Mouse (Mus musculus) CH12F3 (cell line): Measurements from ENCODE around the gene Kdm4b.

Experiments
- in situ Hi-C: fragments of 300-500 bp; cut with MboI; formaldehyde crosslinking; loops from 2 replicates; pipeline ENCODE4 v1.14.3; 2020; ENCODE audit warnings: low sequenced_read_pairs

Gene Kdm4b

DNA sequence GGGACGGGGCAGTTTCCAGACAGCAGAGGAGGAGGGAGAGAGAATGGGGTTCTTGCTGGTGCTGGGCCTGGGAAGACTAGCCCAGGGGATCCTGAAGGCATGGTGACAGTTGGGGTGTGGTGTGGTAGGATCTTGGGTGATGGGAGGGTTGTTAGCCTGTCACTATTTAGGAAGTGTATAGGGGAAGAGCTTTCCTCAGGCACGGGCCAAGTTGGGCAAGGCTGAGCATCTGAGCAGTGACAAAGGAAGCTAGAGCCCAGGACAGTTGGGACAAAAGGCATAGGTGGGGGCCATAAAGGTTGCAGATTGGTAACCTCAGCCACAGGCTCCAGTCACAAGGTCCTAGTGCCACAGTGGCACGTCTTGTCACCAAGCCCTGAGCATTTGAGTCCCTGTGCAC lies 17.6 kb downstream of the Kdm4b start:
- in situ Hi-C loops, result no loop called here

DNA sequence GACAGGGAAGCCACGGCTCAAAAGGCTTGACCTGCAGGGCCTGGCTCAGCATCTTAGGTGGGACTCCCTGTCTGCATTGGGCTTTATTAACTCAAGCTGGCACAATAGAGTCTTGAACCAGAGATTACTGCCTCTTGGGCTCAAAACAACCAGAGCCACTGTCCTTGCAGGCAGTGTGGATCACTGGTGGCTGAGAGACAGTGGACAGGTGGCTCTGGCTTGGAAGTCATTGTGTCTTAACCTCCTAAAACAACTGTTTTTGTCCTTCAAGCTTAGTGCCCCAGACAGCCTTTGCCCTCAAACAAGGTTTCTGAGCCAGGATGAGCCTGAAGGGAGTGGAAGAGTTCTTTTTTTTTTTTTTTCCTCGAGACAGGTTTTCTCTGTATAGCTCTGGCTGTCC lies 19.5 kb downstream of the Kdm4b start:
- in situ Hi-C loops, result no loop called here

DNA sequence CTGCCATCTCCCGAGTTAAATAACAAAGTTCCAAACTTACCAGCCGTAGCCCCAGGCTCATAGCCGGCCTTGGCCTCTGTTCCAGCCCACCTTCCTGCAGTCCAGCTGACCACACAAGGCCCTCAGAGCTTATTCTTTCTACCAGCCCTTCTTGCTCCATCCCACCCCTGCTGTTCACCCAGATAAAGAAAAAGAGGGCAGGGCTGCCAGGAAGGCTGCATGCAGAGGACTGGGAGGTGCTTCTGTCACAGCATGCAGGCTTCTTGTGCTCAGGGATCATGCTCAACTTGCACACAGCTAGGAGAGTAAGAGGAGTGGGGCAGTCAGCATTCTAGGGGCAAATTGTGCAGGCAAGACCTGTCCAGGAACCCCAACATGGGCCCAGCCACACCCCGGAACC lies 22.3 kb downstream of the Kdm4b start:
- in situ Hi-C loops, result no loop called here

DNA sequence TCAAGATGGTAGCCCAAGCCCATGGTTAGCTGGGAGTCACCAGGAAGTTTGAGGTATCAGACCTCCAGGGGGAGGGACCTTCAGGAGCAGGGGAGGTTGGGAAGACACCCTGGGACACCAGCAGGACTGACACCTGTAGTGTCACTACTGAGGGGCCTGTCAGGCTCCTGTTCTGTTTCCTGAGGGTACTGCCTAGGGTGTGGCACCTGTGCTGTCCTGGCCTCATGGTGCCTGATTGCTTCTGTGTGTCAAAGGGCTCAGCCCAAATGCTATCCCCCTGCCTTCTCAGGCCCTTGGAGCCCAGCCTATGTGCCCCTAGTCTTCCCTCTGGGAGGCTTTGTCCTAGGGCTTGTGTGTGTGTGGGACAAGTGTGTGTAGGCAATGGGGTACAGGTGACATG lies 22.7 kb downstream of the Kdm4b start:
- in situ Hi-C loops, result no loop called here

DNA sequence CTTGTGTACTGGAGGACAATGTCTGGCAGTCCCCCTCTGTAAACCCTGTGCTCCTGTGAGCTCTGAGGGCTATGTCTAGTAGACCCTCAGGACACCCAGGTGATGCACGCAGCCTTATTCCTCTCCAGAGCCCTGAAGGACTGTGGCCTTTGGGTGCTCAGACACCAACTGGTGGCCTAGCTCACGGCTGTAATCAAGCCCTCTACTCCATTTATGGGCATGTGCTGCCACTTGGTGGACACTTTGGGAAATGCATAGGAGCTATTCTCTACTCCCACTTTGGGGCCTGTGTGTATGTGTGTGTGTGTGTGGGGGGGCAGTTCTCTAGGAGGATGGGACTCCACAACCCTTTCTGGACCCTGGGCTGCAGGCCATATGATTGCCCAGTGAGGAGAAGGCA lies 24.8 kb downstream of the Kdm4b start:
- in situ Hi-C loops, result loop anchor here (10.0 kb wide), 1 partner anchor 314 kb away; no protein-coding TSS in a partner anchor

DNA sequence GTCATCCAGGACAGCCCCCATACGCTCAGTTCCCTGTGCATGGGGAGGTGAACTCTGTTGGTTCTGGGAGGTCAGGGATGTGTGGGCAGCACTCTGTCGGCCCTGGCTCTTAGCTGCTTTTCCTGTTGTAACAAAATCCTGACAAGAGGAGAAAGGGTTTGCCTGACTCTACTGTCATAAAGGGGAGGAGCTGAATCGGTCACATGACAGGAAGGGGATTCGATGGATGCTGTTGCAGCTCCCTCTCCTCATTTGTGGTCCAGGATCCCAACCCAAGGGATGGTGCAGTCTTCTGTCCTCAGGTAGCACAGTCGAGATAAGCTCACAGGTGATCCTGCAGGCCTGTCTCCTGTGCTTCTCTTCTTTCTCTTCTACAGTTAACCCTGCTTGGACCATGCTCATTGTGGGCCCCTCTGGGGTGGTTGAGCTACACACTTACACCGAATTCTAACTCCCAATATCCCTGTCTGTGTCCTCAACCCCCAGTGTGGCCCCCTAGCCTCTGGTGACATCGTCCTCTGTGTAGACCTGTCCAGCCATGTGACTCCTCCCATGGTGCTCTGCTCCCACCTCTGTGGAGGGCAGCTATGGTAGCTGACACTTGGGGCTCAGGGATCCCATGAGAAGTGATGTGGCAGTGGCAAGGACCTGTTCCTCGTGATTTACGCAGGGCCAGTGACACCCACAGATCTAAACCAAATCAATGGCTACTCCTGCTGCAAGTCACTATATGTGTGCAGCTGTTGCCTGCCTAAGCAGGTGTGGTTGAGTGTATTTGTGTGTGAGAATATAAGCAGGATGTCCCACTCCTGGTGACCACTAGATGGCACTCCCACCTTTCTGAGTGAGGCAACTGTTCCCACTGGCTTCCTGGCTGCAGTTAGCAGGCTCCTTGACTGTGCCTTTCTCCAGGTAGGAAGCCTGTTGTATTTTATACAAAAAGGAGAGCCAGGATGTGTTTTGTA lies 31.3 kb downstream of the Kdm4b start:
- in situ Hi-C loops, result loop anchor here (5.0 to 10.0 kb wide), 2 partner anchors 200 to 308 kb away; no protein-coding TSS in a partner anchor

DNA sequence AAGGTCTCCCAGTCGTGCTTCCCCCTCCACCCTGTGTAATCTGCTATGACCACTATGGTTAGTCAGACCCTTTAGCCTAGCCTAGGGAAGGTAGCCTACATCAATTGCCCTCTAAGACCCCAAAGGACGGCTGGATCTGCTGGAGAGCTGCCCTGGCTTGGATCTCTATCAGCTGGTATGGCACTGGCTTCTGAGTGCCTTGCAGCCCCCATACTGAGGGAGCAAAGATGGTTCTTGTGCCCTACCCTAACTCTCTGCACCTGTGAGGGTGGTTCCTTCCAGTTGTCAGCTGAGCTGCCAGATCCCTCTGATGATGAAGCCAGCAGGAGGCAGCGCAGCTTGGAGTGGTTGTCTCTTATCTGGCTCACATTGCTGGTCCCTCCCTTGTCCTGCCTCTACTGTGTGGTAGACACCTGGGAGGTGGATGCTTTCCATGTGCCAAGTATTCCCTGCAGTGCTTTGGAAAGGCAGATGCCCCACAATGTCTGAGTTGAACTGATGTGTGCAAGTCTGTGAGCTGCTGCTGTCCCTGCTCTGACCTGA lies 33.4 kb downstream of the Kdm4b start:
- in situ Hi-C loops, result loop anchor here (5.0 to 10.0 kb wide), 2 partner anchors 198 to 306 kb away; no protein-coding TSS in a partner anchor

DNA sequence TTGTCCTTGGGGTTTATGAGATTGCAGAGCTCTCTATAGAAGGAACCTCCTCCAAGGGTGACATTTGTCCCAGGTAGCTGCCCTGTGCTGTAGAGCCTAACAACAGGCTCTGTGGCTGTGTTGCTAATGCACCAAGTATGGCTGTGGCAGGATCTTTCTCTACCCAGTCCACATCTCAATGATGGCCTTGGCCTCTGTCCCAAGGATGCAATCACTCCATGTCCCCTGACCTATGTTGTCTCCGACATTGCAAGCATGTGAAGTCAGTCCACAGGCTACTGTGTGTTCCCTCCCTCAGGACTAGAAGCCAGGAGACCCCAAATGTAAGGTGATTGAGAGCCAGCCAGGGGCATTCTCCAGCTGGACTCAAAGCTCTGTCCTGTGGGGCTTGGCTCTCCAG lies 34.0 kb downstream of the Kdm4b start:
- in situ Hi-C loops, result loop anchor here (5.0 to 10.0 kb wide), 2 partner anchors 197 to 305 kb away; no protein-coding TSS in a partner anchor

DNA sequence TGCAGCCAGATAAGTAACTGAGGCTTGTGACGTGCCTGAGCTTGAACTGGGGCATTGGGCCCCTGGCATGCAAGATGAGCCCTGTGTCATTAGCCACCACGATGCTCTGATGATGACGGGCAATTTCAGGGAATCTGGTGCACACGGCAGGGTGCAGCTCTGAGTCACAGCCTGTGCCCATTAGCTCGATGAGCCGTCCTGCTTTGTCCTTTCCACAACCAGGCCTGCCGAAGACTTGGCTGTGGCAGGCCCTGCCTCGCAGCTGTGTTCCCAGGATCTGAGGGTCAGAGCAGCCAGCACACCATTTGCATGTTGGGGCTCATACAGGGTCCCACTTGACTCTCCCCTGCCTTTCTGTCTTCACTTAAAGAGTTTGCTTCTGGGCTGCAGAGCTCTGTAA lies 34.6 kb downstream of the Kdm4b start:
- in situ Hi-C loops, result no loop called here

DNA sequence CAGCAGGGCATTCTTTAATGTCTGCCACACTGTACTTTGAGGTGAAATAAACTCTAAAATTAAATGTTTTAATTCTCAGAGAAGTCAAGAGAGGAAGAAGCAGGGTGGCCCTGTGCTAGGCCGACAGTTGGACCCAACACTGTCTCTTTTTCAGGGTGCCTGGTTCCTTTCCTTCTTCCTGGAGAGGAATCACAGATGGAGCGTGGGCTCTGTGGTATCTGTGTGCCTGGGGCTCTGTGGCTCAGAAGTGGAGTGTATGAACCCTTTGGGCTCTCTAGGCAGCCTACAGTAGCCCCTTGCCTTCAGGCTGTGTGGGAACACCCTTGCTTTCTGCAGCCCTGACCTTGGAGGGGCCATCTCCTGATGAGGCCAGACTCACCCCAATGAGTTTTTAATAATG lies 35.7 kb downstream of the Kdm4b start:
- in situ Hi-C loops, result no loop called here

DNA sequence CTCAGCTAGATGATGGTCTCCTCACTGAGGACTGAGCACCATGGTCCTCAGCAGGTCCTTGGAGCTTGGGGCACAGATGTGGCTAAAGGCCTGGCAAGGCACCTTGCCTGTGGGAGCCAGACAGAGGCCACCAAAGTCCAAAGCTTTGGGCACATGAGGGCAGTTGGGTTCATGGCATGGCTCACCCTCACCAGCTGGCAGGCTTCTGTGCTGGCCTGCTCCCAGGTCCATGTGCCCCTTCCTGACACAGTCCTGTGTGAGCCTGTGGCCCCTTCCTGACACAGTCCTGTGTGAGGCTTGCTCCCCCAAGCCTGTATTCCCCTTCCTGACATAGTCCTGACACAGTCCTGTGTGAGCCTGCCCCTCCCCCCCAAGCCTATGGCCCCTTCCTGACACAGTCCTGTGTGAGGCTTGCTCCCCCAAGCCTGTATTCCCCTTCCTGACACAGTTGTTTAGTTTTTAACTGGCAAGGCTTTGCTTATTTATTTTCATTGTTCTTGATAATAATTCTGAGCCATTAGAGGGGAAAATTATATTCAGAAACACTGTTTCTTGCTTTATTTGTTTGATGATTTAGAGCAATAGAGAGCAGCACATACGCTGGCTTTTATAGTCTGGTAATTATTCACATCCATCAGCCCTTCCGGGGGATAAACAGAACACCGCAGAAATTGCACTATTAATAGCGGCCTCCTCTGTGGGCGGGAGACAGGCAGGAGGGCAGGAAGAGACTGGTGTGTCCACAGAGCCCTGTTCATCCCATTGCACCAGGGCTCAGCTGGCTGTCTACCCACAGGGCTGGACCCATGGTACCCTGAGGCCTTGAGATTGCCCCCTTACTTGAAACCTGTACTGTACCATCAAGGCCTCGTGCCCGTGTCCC lies 40.2 kb downstream of the Kdm4b start:
- in situ Hi-C loops, result no loop called here

DNA sequence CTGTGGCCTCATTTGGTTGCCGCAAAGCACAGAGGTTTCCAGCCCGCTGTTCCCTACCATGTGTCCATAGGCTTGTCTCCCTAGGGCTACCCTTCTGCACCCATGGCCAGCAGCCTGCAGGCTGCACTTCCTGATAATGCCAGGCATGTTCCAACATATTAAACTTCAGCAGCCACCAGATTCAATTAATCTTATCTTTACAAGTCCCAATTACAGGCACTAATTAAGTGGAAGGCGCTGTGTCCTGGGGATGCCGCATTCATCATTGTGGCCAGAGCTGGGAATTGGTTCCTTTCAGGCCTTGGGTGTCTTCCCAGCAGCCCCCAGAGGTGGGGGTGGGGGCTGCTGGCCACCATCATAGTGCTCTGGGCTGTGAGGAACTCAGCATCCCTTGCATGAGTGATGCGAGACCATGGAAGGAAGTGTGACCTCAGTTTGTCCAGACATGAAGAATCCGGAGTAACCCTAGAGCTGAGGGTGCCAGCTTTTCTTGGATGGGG lies 42.5 kb downstream of the Kdm4b start:
- in situ Hi-C loops, result no loop called here

DNA sequence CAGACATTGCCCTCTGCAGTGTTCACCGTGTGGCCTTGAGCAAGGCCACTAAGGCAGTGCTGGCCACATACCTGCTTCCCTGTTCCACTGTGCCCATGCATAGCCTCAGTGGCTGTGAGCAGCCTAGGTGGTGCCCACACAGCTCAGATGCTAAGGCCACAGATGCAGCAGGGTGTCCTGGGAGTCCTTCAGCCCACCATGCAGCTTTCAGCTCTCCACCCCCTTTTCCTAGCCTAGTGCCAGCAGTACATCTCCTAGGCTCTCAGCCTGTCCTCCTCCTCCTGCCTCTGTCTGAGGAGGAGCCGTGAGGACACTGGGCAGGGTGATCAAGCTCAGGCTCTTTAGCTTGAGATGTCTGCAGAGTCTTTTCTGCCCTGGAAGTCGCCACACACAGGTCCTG lies 44.2 kb downstream of the Kdm4b start:
- in situ Hi-C loops, result no loop called here

DNA sequence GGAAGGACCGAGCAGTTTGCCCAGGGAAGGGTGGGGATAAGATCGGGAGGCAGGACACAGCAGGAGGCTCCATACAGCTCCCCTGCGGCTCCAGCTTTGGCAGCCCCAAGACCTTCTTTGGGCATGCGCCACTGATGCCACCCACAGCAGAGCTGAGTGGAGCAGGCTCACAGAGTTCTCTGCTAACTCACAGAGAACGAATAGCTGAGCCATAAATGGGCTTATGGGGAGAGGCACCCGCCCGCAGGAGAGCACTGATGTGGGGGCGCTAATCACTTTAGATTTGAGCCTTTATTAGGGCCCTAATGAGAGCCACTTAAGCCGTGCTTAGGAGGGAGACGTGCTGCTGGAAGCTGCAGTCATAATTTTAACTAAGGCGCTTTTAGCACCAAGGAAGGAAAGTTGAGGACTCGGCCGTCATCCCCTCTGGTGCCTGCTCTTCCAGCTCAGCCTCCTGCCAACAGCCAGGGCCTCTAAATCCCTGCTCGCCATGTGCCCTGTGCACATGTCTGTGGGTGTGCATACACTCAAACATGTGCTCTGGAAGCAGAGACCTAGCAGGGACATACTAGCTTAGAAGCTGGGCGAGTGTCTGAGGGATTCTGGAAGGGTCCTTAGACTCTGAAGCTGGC lies 45.3 kb downstream of the Kdm4b start:
- in situ Hi-C loops, result no loop called here

DNA sequence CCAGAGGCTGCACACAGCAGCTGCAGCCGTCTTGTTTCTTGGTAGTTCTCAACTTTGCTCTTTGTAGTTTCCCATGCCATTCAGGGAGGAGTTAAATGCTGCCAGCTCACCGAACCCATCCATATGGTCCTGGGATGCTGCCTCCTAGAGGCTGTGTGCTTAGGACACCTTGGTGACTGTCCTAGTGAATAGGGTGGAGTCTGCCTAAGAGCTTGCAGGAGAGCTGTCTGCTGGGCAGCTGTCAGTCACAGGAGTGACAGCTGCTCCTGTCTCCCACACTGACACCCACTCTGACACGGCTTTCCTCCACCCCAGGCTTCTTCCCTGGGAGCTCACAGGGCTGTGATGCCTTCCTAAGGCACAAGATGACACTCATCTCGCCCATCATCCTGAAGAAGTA lies 46.2 kb downstream of the Kdm4b start:
- in situ Hi-C loops, result no loop called here

DNA sequence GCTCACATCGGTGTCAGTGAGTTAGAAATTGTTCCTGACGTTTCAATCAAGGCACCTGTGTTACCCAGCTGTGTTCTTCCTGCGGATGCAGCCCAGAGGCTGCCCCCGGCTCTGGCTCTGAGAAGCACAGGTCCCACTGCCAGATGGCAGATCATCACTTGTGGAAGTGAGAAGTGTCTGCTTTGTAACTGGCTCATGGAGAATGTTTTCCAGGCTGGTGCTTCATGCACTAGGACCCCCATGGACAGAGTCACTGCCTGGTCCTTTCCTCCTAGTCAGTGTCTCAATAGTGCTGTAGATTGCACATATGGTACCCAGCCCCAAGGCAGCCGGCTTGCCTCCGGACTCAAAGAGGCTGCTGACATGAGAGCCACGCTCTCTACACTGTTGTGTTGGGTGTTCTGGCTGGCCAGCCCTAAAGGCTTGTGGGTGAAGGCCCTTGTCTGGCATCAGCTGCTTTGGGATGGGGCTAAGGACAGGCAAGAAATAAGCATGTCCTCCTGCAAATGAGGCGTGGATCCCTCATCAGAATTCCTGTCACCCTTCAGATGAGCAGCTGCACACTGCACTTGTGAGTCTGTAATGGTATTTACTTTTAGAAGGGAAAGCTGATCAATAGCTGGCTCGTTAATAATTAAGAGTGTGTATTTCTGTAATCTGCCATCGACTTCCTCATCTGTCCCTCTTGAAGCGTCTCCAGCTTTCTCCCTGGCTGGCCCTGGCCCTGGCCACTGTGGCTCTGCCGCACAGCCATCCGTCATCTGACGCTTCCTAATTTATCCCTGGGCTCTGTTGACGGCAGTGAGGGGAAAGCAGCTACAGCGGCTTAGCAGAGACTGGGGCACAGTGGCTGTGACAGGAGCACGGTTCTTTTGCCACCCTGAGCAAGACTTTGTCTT lies 47.5 kb downstream of the Kdm4b start:
- in situ Hi-C loops, result no loop called here

DNA sequence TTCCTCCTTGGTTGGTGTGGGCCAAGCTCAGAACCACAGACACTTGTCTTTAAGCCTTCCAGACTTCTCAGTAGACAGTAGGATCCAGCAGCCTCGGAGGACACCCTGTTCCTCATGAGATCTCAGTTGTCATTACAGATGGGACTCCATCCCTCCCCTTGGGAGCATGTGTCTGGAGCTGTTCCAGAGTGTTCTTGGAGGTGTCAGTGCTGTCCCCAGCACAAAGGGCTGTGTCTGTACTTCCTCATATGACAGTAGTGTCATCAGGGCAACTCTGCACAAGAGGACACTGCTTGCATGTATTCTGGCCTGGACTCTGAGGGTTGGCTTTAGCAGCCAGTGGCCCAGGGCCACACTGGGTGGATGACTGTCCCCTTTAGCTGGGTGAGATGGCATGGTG lies 49.0 kb downstream of the Kdm4b start:
- in situ Hi-C loops, result no loop called here

DNA sequence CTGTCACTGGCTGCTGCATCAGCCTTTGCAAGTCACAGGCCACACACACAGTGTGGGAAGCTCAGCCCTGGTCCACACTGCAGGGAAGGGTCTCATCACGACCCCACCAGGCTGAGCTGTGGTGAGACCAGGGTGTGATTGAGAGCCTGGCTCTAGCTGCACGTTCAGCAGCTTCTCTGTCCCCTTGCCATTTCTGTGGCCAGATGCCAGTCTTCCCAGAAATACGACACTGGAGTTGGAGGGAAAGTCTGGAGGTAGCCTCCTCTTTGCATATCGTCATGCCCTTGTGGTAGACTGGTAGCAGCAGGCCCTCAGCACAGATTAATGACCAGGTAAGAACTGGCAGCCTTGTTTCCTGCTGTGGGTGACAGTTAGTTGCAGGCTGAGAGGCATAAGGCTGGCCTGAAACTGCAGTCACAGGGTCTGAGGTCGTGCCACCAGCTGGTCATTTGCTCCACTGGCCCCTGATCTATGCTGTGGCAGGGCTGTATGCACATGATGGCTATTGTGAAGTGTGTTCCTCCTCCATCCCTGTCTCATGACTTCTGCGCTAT lies 53.5 kb downstream of the Kdm4b start:
- in situ Hi-C loops, result no loop called here

DNA sequence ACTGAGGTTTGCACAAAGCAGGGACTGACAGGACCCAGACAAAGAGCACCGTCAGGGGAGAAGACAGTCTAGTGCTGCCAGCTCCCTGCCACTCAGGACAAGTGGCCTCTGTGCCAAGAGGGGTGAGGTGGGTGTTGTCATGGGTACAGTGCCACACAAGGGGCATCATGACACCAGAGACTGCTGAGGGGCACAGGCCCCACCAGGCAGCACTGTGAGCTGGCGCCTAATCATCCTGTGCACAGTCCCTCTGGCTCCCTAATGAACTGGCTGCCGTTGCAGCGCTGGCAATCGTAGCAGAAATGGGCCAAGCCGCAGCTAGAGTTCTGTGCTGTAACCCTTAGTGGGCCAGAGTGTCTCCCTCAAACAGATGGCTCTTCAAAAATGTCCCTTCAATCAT lies 54.4 kb downstream of the Kdm4b start:
- in situ Hi-C loops, result no loop called here
